Mouse (Mus musculus) lung, adult 2 months (tissue): ENCODE data around the gene Numa1.
"Not testable (repeated sequence)": the region's sequence is repeated elsewhere in the genome, so short reads cannot be mapped to it uniquely, and the experiment has no call there.

Experiments
- CTCF ChIP-seq: fragments of 200-500 bp; IDR thresholded peaks from 2 replicates; pipeline ENCODE4 v1.5.1; 2011; ENCODE audit warnings: mild to moderate bottlenecking, low read length, control low read depth; ENCODE audit not compliant: insufficient read depth
- POLR2A ChIP-seq: fragments of 200-500 bp; IDR thresholded peaks from 2 replicates; pipeline ENCODE4 v1.6.1; 2011; ENCODE audit warnings: low read depth, mild to moderate bottlenecking, control low read depth, low read length, borderline replicate concordance; ENCODE audit errors: extremely low read depth

GRCm38 (mm10) chr7:101925892-101926291, 8.0 kb upstream of the Numa1 start:
- not testable (repeated sequence) for TF ChIP-seq POLR2A, CTCF
